Mouse (Mus musculus) frontal cortex, adult (tissue): ENCODE measurements around the gene Fank1.
"Not testable (repeated sequence)": the region's sequence is repeated elsewhere in the genome, so short reads cannot be mapped to it uniquely, and the experiment has no call there.

ENCODE experiments used
- ATAC-seq: cut with Nextera tagmentation; 2 replicates; pipeline ENCODE4 v1.9.2; 2017; ENCODE audit warnings: mild to moderate bottlenecking, moderate library complexity, mixed read lengths; ENCODE audit not compliant: low TSS enrichment

The Fank1 gene

GRCm38 (mm10) chr7:133829579-133829978 is 52.9 kb downstream of the Fank1 start:
- ATAC-seq, result no peak

DNA sequence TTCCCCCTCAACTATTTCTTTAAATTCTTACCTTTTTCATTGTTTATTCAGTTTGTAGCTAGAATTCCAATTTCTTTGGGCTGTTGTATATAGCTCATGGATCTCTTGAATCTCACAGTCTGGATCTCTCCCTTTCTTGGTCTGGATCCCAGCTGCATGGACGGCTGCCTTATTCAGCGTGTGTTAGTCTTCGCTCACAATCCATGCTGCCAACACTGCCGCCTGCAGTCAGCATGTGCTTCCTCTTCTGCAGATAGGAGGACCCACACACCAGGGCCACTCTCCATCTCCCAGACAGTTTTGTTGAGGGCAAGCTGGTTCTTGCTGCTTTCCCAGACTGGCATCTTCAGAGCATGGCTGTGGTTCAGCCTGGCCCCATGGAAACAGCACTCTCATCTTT is 62.9 kb downstream of the Fank1 start:
- ATAC-seq, result peak; percentile 98

GRCm38 (mm10) chr7:133842079-133842478 is 65.4 kb downstream of the Fank1 start:
- ATAC-seq, result no peak

GRCm38 (mm10) chr7:133847175-133847574 is 70.5 kb downstream of the Fank1 start:
- no peak for ATAC-seq

DNA sequence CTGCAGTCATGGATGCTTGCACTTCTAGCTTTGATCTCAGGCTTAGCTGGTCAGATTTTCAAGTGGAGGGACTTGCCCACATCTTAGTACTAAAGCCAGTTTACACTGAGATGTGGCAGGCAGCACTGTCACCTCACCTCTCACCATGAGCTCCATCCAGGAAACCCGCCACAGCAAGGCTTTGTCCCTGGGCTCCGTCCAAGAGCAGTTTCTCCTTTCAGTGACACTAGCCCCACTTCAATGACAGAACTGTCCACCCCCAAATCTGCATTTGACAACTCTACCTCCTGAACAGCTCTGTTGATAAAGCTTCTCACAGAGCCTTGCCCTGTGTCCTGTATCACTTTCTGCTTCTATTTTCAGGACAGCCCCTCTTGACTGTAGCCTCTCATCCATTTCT is 71.5 kb downstream of the Fank1 start:
- ATAC-seq, result no peak

- ATAC-seq, result no peak
These were observed 74.1 kb downstream of the Fank1 start for GRCm38 (mm10) chr7:133850735-133851134.

DNA sequence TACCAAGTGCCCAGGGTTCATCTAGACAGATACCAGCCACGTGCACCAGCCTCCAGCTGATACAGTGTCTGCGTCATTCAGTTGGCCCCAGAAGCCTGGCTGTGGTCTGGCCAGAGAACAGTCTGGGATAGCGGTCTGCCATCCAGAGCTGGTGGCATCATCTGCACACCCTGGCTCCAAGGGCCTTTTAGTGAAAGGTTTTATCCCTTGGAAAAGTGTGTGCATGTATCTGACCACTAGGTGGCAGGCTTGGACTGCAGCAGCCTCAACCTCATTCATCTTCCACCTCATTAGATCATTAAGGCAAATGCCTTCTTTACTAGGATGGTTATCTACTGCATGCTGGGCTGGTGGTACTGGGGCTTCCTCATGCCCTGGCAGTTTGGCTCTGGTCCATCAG is 79.6 kb downstream of the Fank1 start:
- peak; percentile 77 for ATAC-seq

- ATAC-seq, result no peak
These were observed 81.8 kb downstream of the Fank1 start for GRCm38 (mm10) chr7:133858506-133858905.

DNA sequence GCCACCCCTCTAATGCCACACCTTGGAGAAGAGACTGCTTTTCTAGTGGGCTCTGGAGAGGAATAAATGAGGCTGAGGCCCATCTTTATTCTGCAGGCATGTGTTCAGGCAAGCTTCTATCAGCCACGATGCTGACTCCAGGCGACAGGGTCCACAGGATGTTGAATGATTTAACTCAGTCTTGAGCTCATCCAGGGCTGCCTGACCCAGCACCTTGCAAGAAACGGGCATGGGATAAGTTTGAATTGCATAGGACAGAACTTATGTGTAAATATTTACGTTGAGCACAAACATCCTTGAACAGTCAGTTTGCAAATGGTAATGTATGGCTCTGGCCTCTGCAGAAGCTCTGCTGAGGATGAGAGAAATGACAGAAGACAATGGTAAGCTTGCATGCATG is 82.9 kb downstream of the Fank1 start:
- no peak for ATAC-seq

- ATAC-seq, result no peak
These were observed 85.6 kb downstream of the Fank1 start for GRCm38 (mm10) chr7:133862233-133862632.

DNA sequence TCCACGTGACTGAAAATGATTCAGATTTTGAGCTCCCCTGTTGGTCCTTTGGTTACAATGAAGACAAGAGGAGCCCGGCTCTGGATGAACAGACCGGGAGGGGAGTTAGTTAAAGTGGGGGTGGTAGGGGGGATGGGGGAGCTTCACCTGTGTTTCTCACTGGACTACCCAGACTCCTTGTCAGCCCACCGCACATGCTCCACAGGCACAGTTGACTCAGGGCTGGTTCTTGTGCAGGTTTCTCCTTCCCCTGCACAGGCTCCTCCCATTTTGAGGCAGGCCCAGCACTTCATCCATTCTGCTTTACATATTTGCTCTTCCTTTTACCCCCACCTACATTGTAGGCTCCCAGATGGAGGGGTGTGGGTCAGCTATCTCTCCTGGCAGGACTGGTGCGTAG is 86.1 kb downstream of the Fank1 start:
- no peak for ATAC-seq

- ATAC-seq, result no peak
These were observed 86.5 kb downstream of the Fank1 start for GRCm38 (mm10) chr7:133863151-133863550.

DNA sequence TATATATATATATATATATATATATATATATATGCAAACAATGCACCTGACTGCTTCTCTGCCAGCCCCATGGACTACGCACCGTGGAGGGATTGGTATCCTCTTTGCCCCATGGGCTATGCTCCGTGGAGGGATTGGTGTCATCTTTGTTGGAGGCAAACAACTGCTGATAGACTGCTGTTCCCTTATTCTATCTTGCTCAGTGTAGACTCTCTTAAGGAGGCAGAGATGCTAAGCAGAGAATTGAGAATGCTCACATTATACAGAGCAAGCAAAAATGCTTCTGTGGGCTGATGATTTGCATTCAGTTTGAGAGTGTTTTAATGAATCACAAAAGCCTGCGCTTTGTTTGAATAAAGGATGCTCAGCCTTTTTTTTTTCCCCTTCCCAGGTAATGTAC is 87.0 kb downstream of the Fank1 start:
- no peak for ATAC-seq

DNA sequence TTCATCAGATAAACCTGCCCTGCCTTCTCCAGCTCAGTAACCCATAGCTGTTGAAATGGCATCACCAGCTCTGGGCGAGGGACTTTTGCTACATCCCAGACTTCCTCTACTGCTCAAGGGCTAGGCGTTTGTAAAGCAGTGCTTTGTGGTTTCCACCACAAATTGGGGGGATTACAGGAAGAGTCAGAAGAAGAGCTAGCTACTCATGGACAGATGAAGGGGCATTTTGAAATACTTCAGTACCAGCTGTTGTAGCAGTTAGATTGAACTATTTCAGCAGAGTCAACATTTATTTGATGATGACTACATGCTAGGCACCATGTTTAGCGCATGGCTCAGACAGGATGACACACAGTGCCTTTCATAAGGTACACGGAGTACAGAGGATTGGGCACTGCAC is 93.6 kb downstream of the Fank1 start:
- no peak for ATAC-seq

- no peak for ATAC-seq
These were observed 96.0 kb downstream of the Fank1 start for GRCm38 (mm10) chr7:133872701-133873100.

DNA sequence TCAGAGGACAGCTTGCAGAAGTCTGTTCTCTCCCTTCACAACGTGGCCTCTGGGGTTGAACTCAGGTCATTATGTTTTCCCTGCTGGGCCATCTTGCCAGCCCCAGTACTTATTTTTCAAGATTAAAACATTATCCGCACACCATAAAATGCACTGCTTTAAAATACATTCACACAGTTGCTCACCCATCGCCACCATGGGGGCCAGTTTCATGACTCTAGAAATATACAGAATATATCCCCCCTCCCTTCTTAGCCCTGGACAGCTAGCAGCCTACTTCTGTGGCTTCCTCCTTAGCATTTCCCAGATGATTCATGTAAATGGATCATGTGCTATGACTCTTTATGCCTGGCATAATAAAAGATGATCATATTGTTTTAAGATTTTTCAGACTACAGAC is 99.5 kb downstream of the Fank1 start:
- no peak for ATAC-seq

DNA sequence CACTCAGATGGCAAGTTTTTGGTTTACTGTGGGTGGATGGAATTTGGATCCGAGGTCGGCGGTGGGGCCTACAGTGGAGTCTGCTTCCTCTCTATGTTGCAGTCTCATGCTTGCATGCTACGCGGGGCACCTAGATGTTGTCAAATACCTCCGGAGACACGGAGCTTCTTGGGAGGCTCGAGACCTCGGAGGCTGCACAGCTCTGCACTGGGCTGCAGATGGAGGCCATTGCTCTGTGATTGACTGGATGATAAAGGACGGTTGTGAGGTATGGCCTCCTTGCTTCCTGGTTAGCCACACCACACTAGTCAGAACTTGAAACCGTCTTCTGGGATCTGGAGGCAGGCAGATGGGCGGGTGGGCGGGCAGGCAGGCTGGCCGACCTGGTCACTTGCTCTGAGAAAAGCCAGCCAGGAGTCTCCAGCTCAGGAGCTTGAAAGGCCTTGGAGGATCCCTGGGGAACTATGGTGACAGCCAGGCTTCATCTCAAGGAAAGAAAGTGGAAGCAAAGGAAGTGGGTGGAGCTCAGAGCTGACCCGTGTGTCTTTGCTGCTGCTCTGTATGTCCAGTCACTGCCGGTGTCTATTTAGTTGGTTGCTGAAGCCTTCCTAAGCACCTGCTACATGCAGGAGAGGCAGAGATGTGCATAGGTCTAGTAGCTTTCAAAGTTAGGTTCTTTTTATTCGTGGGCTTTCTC is 100.1 kb downstream of the Fank1 start:
- ATAC-seq, result no peak

DNA sequence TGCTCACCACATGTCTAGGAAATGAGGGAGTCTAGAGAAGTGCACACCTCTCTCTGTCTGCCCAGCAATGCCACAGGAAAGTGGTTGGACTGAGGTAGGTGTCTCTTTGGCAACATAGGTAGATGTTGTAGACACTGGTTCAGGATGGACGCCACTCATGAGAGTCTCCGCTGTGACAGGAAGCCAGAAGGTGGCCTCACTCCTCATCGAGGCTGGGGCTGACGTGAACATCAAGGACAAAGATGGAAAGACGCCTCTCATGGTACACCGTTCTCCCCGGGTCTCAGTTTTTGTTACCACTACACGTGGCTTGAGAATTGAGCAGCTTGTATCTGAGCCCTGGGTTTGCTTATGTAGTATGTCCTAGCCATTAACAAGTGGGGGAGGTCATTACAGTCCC is 103.1 kb downstream of the Fank1 start:
- ATAC-seq, result no peak

DNA sequence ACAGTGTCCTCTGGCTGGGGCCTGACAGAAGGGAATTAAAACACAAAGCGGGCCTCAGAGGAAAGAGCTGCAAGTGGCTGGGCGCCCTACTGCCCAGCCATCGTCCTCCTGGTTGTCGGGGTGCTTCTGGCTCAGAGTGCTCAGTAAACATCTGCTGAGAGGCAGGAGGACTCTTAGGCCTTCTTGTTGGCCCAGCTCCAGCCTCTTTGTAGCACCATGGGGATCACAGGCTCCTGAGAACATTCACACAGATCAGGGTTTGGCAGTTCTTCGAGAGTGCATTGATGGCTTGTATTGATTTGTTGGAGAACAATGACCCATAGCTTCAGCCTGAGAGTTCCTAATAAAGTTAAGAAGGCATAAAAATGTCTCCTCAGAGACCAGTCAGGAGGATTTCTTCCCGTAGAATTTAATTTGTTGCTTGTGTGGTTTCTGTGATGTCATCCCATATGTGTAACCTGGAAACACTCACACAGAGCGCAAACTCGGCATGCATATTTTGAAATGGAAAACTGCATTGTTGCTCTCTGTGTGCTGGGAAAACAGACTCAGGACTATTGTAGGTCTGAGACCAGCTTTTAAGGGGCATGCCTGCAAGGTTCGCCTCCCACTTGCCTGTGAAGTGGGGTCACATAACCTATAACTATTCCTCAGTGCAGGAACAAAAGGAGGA is 108.2 kb downstream of the Fank1 start:
- ATAC-seq, result not testable (repeated sequence)

- ATAC-seq, result no peak
These were observed 112.6 kb downstream of the Fank1 start for GRCm38 (mm10) chr7:133888926-133889920.

- no peak for ATAC-seq
These were observed 113.3 kb downstream of the Fank1 start for GRCm38 (mm10) chr7:133889986-133890385.

DNA sequence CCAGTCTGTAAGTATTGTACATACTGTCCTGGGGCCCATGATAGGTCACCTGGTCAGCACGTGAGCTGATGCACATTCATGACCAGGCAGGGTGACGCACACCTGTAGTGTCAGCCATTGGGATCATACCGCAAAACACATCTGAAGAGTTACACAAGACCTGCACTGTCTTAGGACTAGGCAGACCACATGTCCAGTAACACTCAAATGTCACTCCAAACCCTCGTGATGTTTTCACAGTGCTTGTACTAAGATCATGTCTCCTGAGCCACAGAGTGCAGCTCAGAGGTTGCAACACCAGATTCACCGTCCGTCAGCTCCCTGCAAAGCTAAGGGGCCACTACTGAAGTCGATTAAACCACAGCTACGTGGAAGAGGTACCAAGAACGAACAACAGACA is 114.6 kb downstream of the Fank1 start:
- no peak for ATAC-seq
